Mouse (Mus musculus): ENCODE data around the gene Cxxc4.

DNA sequence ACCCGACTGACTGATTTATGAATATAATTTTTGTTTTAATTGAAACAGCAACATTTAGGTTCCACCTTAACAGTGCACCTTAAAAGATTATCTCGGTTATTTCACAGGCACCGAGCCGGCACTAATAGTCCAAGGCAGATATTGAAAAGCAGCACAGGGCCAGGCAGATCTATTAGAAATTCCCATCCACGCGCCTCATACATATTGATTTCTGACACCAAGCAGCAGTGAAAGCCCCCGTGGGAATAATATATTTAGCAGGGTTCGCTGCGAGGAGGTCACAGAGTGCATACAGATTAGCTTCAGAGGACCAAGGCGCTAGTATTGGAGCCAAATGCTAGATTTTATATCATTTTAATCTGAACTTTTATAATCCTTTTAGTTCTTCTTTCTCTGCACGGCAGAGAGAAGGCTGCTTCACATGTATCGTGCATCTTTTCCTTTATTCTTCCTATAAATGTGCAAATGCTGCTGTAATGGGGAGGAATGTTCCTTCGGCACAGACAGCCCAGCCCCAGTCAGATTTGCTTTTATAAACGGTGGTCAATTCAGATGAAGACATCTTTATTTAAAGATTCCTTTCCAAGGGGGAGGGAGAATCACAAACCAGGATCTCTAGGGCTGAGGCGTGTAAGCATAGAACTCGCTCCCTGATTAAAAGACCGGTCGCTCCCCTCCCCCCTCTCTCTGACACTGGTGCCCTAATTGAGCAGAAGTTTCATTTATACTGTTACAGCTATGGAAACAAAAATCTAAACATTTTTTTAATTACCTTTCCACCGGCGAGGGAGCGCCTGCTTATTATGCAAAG lies 66.6 kb downstream of the Cxxc4 start:
- TF ChIP-seq HCFC1 (IDR thresholded peaks at IDR 0.05; ENCODE audit: borderline replicate concordance, insufficient read depth, low read length) (no peak), MAFK (IDR thresholded peaks at IDR 0.05; ENCODE audit: insufficient read depth, low read depth, low read length) (no peak), CHD2 (IDR thresholded peaks at IDR 0.05; ENCODE audit: low read depth, low read length) (no peak), ZC3H11A (IDR thresholded peaks at IDR 0.05; ENCODE audit: borderline replicate concordance, low read depth, low read length) (no peak), ZNF384 (IDR thresholded peaks at IDR 0.05; ENCODE audit: low read depth, low read length) (no peak)
